Mouse (Mus musculus) MEL (cell line): Measurements from ENCODE around the gene Plxna4.

Experiments used
- CTCF ChIP-seq, 3 experiments: IDR thresholded peaks in 2 of 3; conservative IDR thresholded peaks in 1 of 3; 2 replicates each; pipeline ENCODE4 v1.5.1; 2011 to 2012; ENCODE audit warnings: low read length in 3 of 3, low read depth in 2 of 3, mild to moderate bottlenecking in 2 of 3, improper control_type of control experiment in 1 of 3, inconsistent platforms in 1 of 3, mixed read lengths in 1 of 3, moderate library complexity in 1 of 3; ENCODE audit not compliant: control insufficient read depth in 1 of 3, insufficient read depth in 1 of 3, poor library complexity in 1 of 3, severe bottlenecking in 1 of 3
- EP300 ChIP-seq, 2 experiments: IDR thresholded peaks; 2 replicates each; pipeline ENCODE4 v1.6.1; 2011; ENCODE audit warnings: improper control_type of control experiment in 2 of 2, low read length in 2 of 2, low read depth in 1 of 2, mild to moderate bottlenecking in 1 of 2
- HCFC1 ChIP-seq: IDR thresholded peaks from 2 replicates; pipeline ENCODE4 v1.6.1; 2012; ENCODE audit warnings: low read depth, mild to moderate bottlenecking, inconsistent platforms, low read length, improper control_type of control experiment, moderate library complexity
- MAX ChIP-seq: IDR thresholded peaks from 2 replicates; pipeline ENCODE4 v1.6.1; 2011; ENCODE audit warnings: low read length, improper control_type of control experiment
- MAZ ChIP-seq: IDR thresholded peaks from 2 replicates; pipeline ENCODE4 v1.6.1; 2012; ENCODE audit warnings: low read depth, mild to moderate bottlenecking, inconsistent platforms, low read length, improper control_type of control experiment
- POLR2A ChIP-seq, 2 experiments: IDR thresholded peaks; 2 replicates each; pipeline ENCODE4 v1.6.1; 2011 to 2012; ENCODE audit warnings: low read length in 2 of 2, mild to moderate bottlenecking in 2 of 2, control low read depth in 1 of 2, improper control_type of control experiment in 1 of 2, low read depth in 1 of 2, moderate library complexity in 1 of 2; ENCODE audit not compliant: control insufficient read depth in 1 of 2, insufficient read depth in 1 of 2, poor library complexity in 1 of 2
- TCF12 ChIP-seq: IDR thresholded peaks from 2 replicates; pipeline ENCODE4 v1.6.1; 2014; ENCODE audit warnings: low read depth, mild to moderate bottlenecking, inconsistent platforms, low read length, improper control_type of control experiment, moderate library complexity

GRCm38 (mm10) chr6:32540155-32540554 lies 47.8 kb downstream of the Plxna4 start:
- TF ChIP-seq HCFC1 = no peak
- TF ChIP-seq CTCF (IDR thresholded peaks at IDR 0.05 in 2 of 3, conservative IDR thresholded peaks at IDR 0.05 in 1 of 3; ENCODE audit: control insufficient read depth in 1 of 3, insufficient read depth in 1 of 3, low read depth in 2 of 3, low read length in 3 of 3, poor library complexity in 1 of 3, severe bottlenecking in 1 of 3) = no peak
- no peak for TF ChIP-seq EP300 (IDR thresholded peaks at IDR 0.05; ENCODE audit: low read depth in 1 of 2, low read length in 2 of 2)
- TF ChIP-seq TCF12 = no peak
- TF ChIP-seq POLR2A (IDR thresholded peaks at IDR 0.05; ENCODE audit: control insufficient read depth in 1 of 2, insufficient read depth in 1 of 2, low read depth in 1 of 2, low read length in 2 of 2, poor library complexity in 1 of 2) = no peak
- no peak for TF ChIP-seq MAZ
- TF ChIP-seq MAX = no peak
